Mouse (Mus musculus) left cerebral cortex, adult 6 months (tissue): ENCODE measurements around the gene Gatad1. TPM values are rescaled to one million over a fixed set of nuclear protein-coding genes. Genes with fewer than 3 reads are reported as not detected.

Experiments used
- long read RNA-seq, 2 experiments: library from polyadenylated mRNA; unstranded; transcript quantifications; one replicate each; pipeline ENCODE4 v2.0.0; 2019 to 2020
- polyA plus RNA-seq: library from polyadenylated mRNA; unstranded; fragments of <200 nt; fragmentation: Nextera tagmentation; gene quantifications from 2 replicates; pipeline ENCODE4 v1.2.3, GENCODE M21; 2021

Gatad1 gene
- 116 and 189 TPM in 2 replicates for polyA plus RNA-seq
- long read RNA-seq, experiment 1, transcript Gatad1-201 (5 exons, 2,545 nt): major isoform, 5 of 12 reads
- long read RNA-seq, experiment 1, partial matches to known transcripts: 1 of 12 reads
- long read RNA-seq, experiment 1, other reads (novel, unspliced or antisense): 6 of 12 reads
- long read RNA-seq, experiment 2, partial matches to known transcripts: 7 of 285 reads
- long read RNA-seq, experiment 2, other reads (novel, unspliced or antisense): 274 of 285 reads

DNA sequence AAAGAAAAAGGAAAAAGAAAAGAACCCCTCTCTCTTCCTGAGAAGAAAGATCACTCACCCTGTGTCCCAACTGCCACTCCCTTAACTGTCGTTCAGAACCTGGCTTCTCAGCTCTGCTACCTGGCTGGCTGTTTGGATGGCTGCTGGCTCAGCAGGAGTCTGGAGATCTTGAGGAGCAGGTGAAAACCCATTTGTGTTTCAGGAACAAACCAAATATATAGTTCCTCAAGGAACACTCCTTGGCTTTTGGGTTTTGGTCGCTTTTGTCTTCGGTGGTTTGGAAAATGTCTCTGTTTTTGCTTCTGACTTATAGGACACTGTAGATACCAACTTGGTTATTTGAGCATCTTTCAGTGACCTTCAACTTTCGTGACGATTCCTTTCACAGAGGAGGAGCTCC is at the start of gene Gatad1:
Gatad1 (minus strand) TSS at position 101 of the 400 bp plus-strand sequence.

DNA sequence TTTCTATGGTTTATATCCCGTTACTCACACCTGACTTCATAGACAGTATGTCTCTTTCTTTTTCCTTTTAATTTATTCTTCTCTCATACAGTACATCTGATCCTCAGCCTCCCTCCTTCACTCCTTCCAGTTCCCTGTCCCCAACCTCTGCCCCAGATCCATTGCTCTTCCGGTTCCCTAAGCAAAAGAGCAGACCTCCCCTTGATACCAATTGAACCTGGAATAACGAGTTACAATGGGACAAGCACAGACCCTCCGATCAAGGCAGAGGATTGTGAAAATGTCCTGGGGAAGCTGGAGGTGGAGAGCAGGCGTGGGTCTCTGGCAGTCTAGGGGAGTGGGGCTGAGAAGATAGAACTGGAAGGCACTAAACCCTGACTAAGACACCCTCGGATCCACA is 6.1 kb downstream of the Gatad1 start, which contains the start of gene Tmbim7:
Tmbim7 (plus strand) TSS at position 301 of the 400 bp plus-strand sequence.

DNA sequence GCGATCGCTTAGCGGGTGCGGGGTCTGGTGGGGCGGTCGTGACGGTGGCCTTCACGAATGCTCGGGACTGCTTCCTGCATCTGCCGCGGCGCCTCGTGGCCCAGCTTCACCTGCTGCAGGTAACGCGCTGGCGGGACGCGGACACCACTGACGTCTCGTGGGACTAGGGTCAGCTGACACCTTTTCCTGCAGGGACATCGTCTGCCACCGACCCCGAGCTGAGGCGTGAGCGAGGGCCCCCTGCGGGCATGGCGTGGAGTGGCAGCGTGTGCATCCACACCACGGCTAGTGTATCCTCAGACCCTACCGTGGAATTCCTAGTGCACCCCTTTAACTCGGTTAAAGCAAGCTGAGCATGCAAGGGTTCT is 60.6 kb downstream of the Gatad1 start, which contains the start of gene Rbm48:
Rbm48 (minus strand) TSS at position 187 of the 368 bp plus-strand sequence.

DNA sequence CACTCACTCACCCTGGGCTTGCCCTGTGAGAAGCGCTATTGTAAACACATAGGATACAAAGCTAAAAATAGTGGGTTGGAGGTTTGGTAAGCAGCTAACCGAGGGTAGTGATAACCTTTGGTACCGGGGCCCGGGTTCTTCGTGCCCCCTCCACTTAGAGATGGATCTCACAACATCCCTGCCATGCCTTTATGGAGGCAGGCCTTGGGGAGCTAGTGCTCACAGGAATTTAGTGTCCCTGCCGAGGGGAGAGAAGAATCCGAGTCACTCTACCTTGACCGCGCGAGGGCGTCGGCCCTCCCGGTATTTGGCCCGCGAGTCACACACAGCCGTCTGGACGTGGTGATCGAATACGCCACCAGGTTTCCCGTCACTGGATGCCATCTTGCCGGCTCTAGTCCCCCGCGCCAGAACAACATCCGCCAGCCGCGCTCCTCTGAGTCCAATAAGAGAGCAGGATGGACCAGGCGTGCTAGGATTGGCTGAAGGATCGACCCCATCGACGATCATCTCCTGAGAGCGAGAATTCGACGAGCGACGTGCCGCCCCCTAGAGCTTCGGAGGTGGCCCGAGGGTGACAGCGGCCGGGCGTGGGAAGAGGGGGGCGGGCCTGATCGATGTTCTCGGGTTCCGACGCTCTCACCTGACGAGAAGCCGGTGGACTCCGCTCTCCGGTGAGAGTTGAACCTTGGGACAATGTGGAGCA is 61.1 kb downstream of the Gatad1 start, which contains the start of gene Pex1:
Pex1 (plus strand) TSS at position 374 of the 706 bp plus-strand sequence.

Other genes starting within 250 kb of the Gatad1 start
- 27.0 and 33.3 TPM in 2 replicates for gene Fam133b, start 113.4 kb downstream of the Gatad1 start, polyA plus RNA-seq
- 0.13 and 0.15 TPM in 2 replicates for gene 1700109H08Rik, start 85.6 kb downstream of the Gatad1 start, polyA plus RNA-seq
- 10.4 and 13.1 TPM in 2 replicates for gene Pex1, start 61.1 kb downstream of the Gatad1 start, polyA plus RNA-seq
- 8.6 and 15.5 TPM in 2 replicates for gene Rbm48, start 60.6 kb downstream of the Gatad1 start, polyA plus RNA-seq
- not detected in 2 replicates for gene Tmbim7, start 6.0 kb downstream of the Gatad1 start, polyA plus RNA-seq
- 6.1 and 9.4 TPM in 2 replicates for gene Ankib1, start 145.7 kb upstream of the Gatad1 start, polyA plus RNA-seq
- 12.3 and 13.2 TPM in 2 replicates for gene Krit1, start 146.0 kb upstream of the Gatad1 start, polyA plus RNA-seq
- gene Lrrd1, start 188.0 kb upstream of the Gatad1 start, polyA plus RNA-seq: not detected in 2 replicates
- 2.7 and 3.4 TPM in 2 replicates for gene Mterf1a, start 236.7 kb upstream of the Gatad1 start, polyA plus RNA-seq